Mouse (Mus musculus): ENCODE results near the gene Ppt2.

GRCm38 (mm10) chr17:34597566-34598095, 30.7 kb downstream of the Ppt2 start, which contains the start of gene Ager:
- TF ChIP-seq CTCF (IDR thresholded peaks at IDR 0.05; ENCODE audit: low read depth, low read length) (no peak), GATA1 (IDR thresholded peaks at IDR 0.05; ENCODE audit: borderline replicate concordance, low read length) (no peak), POLR2AphosphoS5 (IDR thresholded peaks at IDR 0.05; ENCODE audit: insufficient replicate concordance, low read depth, low read length) (no peak; the same call in 1 of the 2 replicates)
